Mouse (Mus musculus) limb, embryonic 11.5 days (tissue): ENCODE measurements around the gene Mfsd12. TPM values are rescaled to one million over a fixed set of nuclear protein-coding genes. Genes with fewer than 3 reads are reported as not detected.
A peak's percentile ranks its signal among the peaks of the same experiment; 100 is the strongest.

ENCODE experiments used
- ATAC-seq: fragments of 200-750 bp; cut with Nextera tagmentation; 2 replicates; pipeline ENCODE4 v1.8.0; 2017; ENCODE audit warnings: low read depth; ENCODE audit not compliant: insufficient number of reproducible peaks, low FRiP score, low TSS enrichment
- DNase-seq: peaks from one replicate; pipeline ENCODE4 v3.0.0-alpha.2; 2015; ENCODE audit warnings: low spot score
- H3K27ac ChIP-seq: fragments of 300-500 bp; sonication (generic); replicated peaks from 2 replicates; pipeline ENCODE4 v1.5.1; 2014; ENCODE audit warnings: low read depth, mild to moderate bottlenecking, low read length
- H3K27me3 ChIP-seq: fragments of 300-500 bp; sonication (generic); 2 replicates; pipeline ENCODE4 v1.6.1; 2014; ENCODE audit warnings: mild to moderate bottlenecking, low read length, mixed read lengths; ENCODE audit not compliant: control insufficient read depth, insufficient read depth
- H3K36me3 ChIP-seq: fragments of 300-500 bp; sonication (generic); 2 replicates; pipeline ENCODE4 v1.6.1; 2014; ENCODE audit warnings: mild to moderate bottlenecking, low read length, moderate library complexity, mixed read lengths; ENCODE audit not compliant: control insufficient read depth, insufficient read depth
- H3K4me1 ChIP-seq: fragments of 300-500 bp; sonication (generic); 2 replicates; pipeline ENCODE4 v1.6.1; 2014; ENCODE audit warnings: low read length, mixed read lengths; ENCODE audit not compliant: control insufficient read depth, insufficient read depth
- H3K4me2 ChIP-seq: fragments of 300-500 bp; sonication (generic); 2 replicates; pipeline ENCODE4 v1.6.1; 2014; ENCODE audit warnings: low read depth, mild to moderate bottlenecking, moderate library complexity; ENCODE audit not compliant: severe bottlenecking
- H3K4me3 ChIP-seq: fragments of 300-500 bp; sonication (generic); 2 replicates; pipeline ENCODE4 v1.5.1; 2014; ENCODE audit warnings: low read depth, low read length
- H3K9ac ChIP-seq: fragments of 300-500 bp; sonication (generic); 2 replicates; pipeline ENCODE4 v1.6.1; 2014; ENCODE audit warnings: mild to moderate bottlenecking, low read length
- H3K9me3 ChIP-seq: fragments of 300-500 bp; sonication (generic); 2 replicates; pipeline ENCODE4 v1.6.1; 2016; ENCODE audit warnings: low read length; ENCODE audit not compliant: control insufficient read depth
- WGBS: fragments of 180-500 bp; shearing (Covaris S2); extraction: QIAGEN DNeasy Blood & Tissue Kit; methylation state at CpG from one replicate; pipeline ENCODE4 v1.1.7; 2014; 5-methylcytosine and 5-hydroxymethylcytosine counted together
- polyA plus RNA-seq: library from polyadenylated mRNA; unstranded; fragments of >200 nt; fragmentation: Nextera tagmentation; extraction: Ambion mirVana; gene quantifications from 2 replicates; pipeline ENCODE4 v1.2.1, GENCODE M21; 2014

Gene Mfsd12
- polyA plus RNA-seq, 1 experiment from 2014 or later = 4.7 TPM

DNA sequence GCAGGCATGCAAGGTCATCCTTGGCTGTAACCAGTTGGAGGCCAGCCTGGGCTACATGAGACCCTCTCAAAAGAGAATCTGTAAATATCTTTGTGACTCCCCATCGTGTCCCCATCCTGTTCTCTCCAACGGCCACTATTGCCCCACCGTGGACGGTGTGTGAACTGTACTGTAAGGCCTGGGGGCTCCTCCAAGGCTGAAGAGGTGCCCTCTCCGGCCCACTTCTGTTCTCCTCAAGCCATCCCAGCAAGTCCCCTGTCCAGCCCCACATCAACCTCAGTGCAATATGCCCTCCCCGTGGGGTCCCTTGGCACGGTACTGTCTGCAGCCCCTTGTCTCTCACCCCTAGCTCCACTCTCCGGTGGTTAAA lies 38.0 kb upstream of the Mfsd12 start:
- peaks cover 23% of the 10 kb centered on the region for H3K36me3 ChIP-seq
- peak overlapping the region; percentile 71 for H3K4me2 ChIP-seq
- H3K9ac ChIP-seq = peak overlapping the region; percentile 34
- peak overlapping the region; percentile 95 for H3K4me3 ChIP-seq
- peak overlapping the region; percentile 69; the same call in 1 of the 2 replicates for H3K27ac ChIP-seq
- 26% methylated on average over 8 of the region's 8 CpGs for WGBS
- ATAC-seq (no peak), DNase-seq (peak; percentile 44)
- peaks cover 32% of the 10 kb centered on the region for H3K4me1 ChIP-seq
- no peaks in the 10 kb centered on the region for H3K27me3 ChIP-seq
- no peaks in the 10 kb centered on the region for H3K9me3 ChIP-seq

DNA sequence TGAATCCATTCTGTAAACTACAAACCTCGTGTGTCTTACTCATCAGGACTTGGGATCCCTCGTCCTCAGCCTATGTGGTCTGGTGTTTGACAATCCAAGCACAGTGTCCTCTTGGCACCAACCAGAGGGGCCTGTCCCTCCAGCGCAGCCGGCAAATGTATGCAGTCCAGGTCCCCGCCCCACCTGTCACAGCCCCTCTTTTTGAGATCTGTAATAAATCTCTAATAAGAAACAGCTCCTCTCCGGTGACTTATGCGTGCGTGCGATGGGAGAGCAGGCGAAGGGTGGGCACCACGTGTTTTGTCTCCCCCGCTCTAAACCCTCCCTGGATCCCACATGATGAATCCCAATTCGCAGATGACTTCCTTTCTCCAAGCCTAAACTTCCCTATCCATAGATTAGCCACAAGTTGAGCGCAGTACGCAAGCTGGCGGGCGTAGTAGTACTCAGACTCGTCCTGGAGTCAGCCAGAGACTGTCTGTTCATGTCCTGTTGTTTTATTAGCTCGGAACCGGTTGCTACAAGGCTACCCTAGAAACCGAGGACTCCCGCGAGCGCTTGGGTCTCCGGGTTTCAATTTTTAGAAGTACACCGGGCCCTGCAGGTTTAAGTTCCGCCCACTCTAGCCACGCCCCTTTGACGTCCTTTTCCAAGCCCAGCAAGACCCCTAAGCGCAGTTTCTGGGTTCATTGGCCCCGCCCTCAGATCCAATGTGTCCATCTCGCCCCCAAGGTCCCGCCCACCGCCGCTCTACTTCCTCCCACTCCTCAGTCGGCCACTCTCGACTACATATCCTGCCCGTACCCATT lies 37.3 kb upstream of the Mfsd12 start:
- ATAC-seq (peak; percentile 83), DNase-seq (peak; percentile 99)
- Histone ChIP-seq H3K27me3 (no peaks in the 10 kb centered on the region), H3K4me3 (peak overlapping the region; percentile 95), H3K4me2 (peak overlapping the region; percentile 71), H3K36me3 (peaks cover 29% of the 10 kb centered on the region), H3K9me3 (no peaks in the 10 kb centered on the region), H3K9ac (peak overlapping the region; percentile 34; the same call in 1 of the 2 replicates), H3K27ac (peak overlapping the region; percentile 69; the same call in 1 of the 2 replicates), H3K4me1 (peaks cover 32% of the 10 kb centered on the region)
- under 1% methylated on average over 38 of the region's 38 CpGs for WGBS

DNA sequence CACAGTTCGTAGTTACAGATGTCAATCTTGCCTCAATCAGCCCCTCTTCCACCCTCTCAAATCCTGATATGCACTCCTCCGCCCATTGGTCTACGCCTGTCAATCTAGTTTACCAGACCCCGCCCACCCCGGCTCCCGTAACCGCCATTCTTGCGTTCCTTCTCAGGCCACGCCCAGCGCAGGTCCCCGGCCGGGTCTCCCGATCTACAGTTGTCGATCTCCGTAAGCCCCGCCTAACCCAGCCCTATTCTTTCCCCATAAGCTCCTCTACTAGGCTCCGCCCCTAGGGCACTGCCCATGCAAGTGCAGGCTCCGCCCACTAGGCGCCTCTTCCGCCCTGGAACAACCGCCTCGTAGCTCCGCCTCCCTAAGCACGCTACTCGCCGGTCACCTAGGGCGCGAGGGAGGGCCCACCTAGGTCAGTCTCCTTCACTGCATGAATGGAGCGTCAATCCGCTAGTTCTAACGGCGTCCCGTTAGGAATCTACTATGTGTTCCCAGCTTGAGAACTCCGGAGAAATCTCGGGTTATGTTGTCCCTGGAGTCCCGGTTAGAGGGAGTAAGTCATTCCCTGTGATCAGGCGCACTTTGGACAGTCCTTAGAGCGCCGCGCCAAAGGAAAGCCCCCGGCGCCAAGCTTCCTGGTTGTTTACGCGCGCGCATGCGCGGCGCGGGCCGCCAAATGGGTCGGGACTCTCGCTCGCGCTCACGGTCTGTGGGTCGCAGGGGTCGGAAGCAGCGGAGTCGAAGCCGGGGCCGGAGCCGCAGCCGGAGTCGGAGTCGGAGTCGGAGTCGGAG lies 36.5 kb upstream of the Mfsd12 start, which contains the start of gene Cactin:
Cactin (plus strand) TSS at position 554 of the 798 bp plus-strand sequence.
- Histone ChIP-seq H3K9me3 (no peaks in the 10 kb centered on the region), H3K36me3 (peaks cover 33% of the 10 kb centered on the region), H3K4me2 (peak within 1 kb of the TSS; percentile 71), H3K9ac (peak within 1 kb of the TSS; percentile 79), H3K4me3 (peak within 1 kb of the TSS; percentile 95), H3K4me1 (peaks cover 32% of the 10 kb centered on the region), H3K27ac (peak within 1 kb of the TSS; percentile 71), H3K27me3 (no peaks in the 10 kb centered on the region)
- under 1% methylated on average over 68 of the region's 68 CpGs for WGBS
- peak; percentile 91 for ATAC-seq
- peak; percentile 99 for DNase-seq

DNA sequence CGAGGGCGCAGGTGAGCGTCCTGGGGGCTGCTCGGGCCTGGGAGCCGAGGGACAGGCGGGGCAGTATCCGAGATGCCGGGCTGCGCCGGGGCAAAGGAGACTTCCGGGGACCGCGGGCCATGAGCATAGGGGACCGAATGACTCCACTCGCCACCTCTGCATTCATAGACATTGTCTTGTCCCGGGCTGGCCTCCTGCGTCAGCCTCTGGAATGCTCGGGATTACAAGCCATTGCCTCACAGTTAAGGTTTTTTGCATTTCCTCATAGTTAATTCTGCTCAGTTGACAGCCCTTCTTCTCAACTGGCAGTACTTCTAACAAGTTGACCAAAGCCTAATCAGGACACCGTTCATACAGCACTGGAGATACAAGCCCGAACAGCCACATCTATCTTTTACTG lies 35.9 kb upstream of the Mfsd12 start:
- Histone ChIP-seq H3K4me2 (peak overlapping the region; percentile 71), H3K27me3 (no peaks in the 10 kb centered on the region), H3K9ac (peak overlapping the region; percentile 79), H3K4me3 (peak overlapping the region; percentile 95), H3K9me3 (no peaks in the 10 kb centered on the region), H3K36me3 (peaks cover 39% of the 10 kb centered on the region), H3K27ac (peak overlapping the region; percentile 71), H3K4me1 (peaks cover 29% of the 10 kb centered on the region)
- DNase-seq = no peak
- no peak for ATAC-seq
- 3% methylated on average over 20 of the region's 20 CpGs for WGBS

DNA sequence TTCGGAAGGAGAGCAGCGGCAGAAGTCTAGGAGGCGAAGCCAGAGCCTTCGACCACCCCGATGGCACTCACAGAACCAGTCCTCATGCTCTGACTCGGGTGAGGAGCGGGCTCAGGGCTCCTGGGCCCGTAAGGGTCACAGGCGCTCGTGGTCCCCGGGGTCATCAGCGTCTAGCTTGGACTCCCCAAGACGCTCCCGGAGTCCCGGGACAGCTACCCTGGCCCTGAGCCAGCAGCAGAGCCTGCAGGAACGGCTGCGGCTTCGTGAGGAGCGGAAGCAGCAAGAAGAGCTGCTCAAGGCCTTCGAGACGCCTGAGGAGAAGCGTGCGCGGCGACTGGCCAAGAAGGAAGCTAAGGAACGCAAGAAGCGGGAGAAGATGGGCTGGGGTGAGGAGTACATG lies 34.8 kb upstream of the Mfsd12 start:
- no peaks in the 10 kb centered on the region for H3K9me3 ChIP-seq
- peaks cover 46% of the 10 kb centered on the region for H3K36me3 ChIP-seq
- peaks cover 19% of the 10 kb centered on the region for H3K4me1 ChIP-seq
- 93% methylated on average over 27 of the region's 27 CpGs for WGBS
- peak overlapping the region; percentile 71; the same call in 1 of the 2 replicates for H3K4me2 ChIP-seq
- no peak overlapping the region for H3K27ac ChIP-seq
- H3K4me3 ChIP-seq = peak overlapping the region; percentile 95; the same call in 1 of the 2 replicates
- no peak overlapping the region for H3K9ac ChIP-seq
- DNase-seq = no peak
- H3K27me3 ChIP-seq = no peaks in the 10 kb centered on the region
- no peak for ATAC-seq

- no peak overlapping the region for H3K4me2 ChIP-seq
- 93% methylated on average over 23 of the region's 23 CpGs for WGBS
- no peak overlapping the region for H3K4me3 ChIP-seq
- DNase-seq = no peak
- H3K36me3 ChIP-seq = peaks cover 43% of the 10 kb centered on the region
- H3K9me3 ChIP-seq = no peaks in the 10 kb centered on the region
- H3K27me3 ChIP-seq = no peaks in the 10 kb centered on the region
- H3K9ac ChIP-seq = no peak overlapping the region
- H3K4me1 ChIP-seq = peaks cover 18% of the 10 kb centered on the region
- H3K27ac ChIP-seq = no peak overlapping the region
- ATAC-seq = no peak
These were observed 34.0 kb upstream of the Mfsd12 start for GRCm38 (mm10) chr10:81323141-81323775.

GRCm38 (mm10) chr10:81323791-81324530 lies 33.3 kb upstream of the Mfsd12 start:
- Histone ChIP-seq H3K27ac (no peak overlapping the region), H3K4me2 (no peak overlapping the region), H3K27me3 (no peaks in the 10 kb centered on the region), H3K4me1 (peaks cover 15% of the 10 kb centered on the region), H3K9ac (no peak overlapping the region), H3K4me3 (no peak overlapping the region), H3K9me3 (no peaks in the 10 kb centered on the region), H3K36me3 (peaks cover 42% of the 10 kb centered on the region)
- no peak for DNase-seq
- no peak for ATAC-seq
- WGBS = 93% methylated on average over 18 of the region's 18 CpGs
